Mouse (Mus musculus) monocyte, adult 5-6 weeks (primary cell): ENCODE measurements around the gene Txndc16. TPM values are rescaled to one million over a fixed set of nuclear protein-coding genes. Genes with fewer than 3 reads are reported as not detected.

Source experiments
- ATAC-seq: fragments of 153-309, 156-312 bp; replicated peaks from 2 replicates; pipeline ENCODE4 v1.8.0; 2017; ENCODE audit warnings: mild to moderate bottlenecking; ENCODE audit not compliant: low TSS enrichment, insufficient number of reproducible peaks, severe bottlenecking, poor library complexity, low FRiP score
- total RNA-seq: library from RNA; stranded (forward); fragments of 200-1000, 200-491, 200-594 nt; gene quantifications from 3 replicates; pipeline ENCODE4 v1.2.3, GENCODE M21; 2017

The Txndc16 gene
- 18.7 to 25.9 TPM (median 24.8 TPM) in 3 replicates for total RNA-seq

GRCm38 (mm10) chr14:45220090-45220956 lies at the start of gene Txndc16:
Gene Txndc16 (minus strand): TSS chr14:45220328.
- peak; percentile 33 for ATAC-seq

DNA sequence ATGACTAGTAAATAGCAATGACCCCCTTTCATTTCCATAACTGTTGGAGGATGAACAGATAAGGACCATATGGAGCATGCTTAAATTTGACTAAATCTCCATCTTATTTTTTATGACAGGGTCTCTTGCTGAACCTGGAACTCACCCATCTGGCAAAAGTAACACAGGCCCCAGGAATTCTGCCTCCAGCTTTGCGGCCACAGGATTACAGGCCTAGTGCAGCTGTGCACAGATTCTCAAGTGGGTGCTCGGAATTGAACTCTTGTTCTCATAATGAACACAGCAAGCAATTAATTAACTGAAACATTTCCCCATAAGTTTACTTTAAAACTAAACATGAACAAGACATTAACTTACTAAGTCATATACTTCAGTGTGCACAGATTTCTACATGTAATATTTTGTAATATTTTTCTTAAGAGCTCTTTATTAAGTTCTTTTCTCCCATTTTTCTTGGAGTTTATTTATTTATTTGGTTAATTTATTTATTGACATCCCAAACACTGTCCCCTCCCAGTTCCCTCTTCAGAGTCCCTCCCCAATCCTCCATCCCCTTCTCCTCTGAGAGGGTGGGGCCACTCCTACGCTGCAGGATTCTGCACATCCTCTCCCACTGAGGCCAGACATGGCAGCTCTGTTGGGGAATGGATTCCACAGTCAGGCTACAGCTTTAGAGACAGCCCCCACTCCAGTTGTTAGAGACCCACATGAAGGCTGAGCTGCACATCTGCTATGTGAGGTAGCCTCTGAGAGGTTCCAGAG lies 43.9 kb upstream of the Txndc16 start:
- ATAC-seq: no peak

GRCm38 (mm10) chr14:45251548-45252076 lies 31.5 kb upstream of the Txndc16 start:
- 0 out of 2 replicates have a peak, but pooled peaks have one; percentile 17 for ATAC-seq

GRCm38 (mm10) chr14:45241613-45242012 lies 21.5 kb upstream of the Txndc16 start:
- 0 out of 2 replicates have a peak, but pooled peaks have one; percentile 53 for ATAC-seq

GRCm38 (mm10) chr14:45239042-45239441 lies 18.9 kb upstream of the Txndc16 start:
- ATAC-seq: 0 out of 2 replicates have a peak, but pooled peaks have one; percentile 43

- ATAC-seq: no peak
Measured at GRCm38 (mm10) chr14:45220957-45221630, 966 bp upstream of the Txndc16 start.

GRCm38 (mm10) chr14:45219281-45220089 lies 643 bp downstream of the Txndc16 start, which contains the start of gene Gpr137c:
Gene Gpr137c (plus strand): TSS chr14:45219717.
- ATAC-seq: peak; percentile 97

GRCm38 (mm10) chr14:45217693-45218092 lies 2.4 kb downstream of the Txndc16 start:
- ATAC-seq: no peak

- no peak for ATAC-seq
Measured at GRCm38 (mm10) chr14:45216711-45217340, 3.3 kb downstream of the Txndc16 start.

DNA sequence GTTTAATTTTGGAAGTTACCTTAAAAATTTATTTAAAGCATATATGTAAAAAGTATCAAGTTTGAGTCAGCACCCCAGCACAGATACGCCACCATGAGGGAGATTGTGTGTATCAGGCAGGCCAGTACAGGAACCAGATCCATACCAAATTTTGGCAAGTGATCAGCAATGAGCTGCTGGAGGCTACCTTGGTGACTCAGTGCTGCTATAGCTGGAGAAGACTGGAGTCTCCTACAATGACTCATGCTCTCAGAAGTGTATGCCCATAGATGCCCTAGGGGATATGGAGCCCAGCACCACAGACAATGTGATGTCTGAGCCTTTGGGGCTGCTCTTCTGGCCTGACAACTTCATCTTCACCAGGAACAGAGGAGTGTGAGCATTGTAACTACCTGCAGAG lies 8.7 kb downstream of the Txndc16 start:
- ATAC-seq: no peak

DNA sequence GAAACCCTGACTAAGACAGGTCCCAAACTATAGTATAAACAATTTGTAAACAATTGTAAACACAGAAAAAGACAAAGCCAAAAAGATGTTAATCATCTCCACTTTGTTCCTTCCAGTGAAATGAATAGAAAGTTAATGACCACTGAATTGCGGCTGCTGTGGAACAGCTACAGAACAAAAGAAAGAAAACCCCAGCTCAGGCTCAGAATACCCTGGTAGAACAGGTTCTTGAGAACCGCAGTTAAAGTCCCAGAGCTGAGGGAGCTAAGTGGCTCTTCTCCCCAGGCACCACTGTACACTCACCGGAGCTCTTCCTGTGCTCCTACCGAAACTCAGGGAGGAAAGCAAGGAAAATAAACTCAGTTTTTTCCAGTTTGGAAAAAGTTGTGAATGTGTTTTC lies 9.4 kb downstream of the Txndc16 start:
- ATAC-seq: no peak

- ATAC-seq: no peak
Measured at GRCm38 (mm10) chr14:45200607-45201006, 19.5 kb downstream of the Txndc16 start.

DNA sequence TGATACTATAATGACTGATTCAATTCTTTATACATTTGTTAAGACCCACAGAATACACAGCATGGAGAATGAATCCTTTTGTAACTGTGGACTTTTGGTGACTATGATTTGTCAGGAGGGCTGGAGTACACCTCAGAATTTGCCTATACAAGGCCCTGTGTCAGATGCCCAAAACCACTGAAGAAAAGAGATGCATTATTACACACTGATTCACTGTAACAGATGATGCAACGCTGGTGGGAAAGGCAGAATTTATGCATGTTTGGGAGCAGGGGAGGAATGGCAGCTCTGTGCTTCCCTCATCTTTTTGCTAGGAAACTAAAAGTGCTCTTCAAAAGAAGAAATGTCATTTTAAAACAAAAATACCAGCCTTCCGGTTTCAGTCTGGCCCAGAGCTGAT lies 29.1 kb downstream of the Txndc16 start:
- no peak for ATAC-seq

GRCm38 (mm10) chr14:45181611-45182010 lies 38.5 kb downstream of the Txndc16 start:
- no peak for ATAC-seq

DNA sequence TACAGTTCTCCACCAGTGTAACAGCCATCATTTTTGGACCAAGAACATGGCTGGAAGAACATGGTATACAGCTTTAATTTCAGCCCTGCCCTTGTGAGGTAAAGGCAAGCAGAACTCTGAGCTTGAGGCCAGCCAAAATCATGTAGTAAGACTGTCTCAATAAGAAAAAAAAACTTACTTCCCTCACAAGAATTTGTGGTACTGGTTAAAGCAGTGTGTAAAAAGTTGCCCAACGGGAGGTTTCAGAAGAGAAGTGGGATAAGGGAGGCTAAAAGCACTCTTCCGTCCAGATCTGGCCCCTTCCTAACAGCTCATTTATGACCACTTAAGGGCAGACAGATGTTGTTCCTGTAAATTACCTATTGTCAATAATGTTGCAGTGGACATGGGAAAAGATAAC lies 40.5 kb downstream of the Txndc16 start:
- peak; percentile 74 for ATAC-seq

GRCm38 (mm10) chr14:45179186-45179585 lies 40.9 kb downstream of the Txndc16 start:
- no peak for ATAC-seq

GRCm38 (mm10) chr14:45175012-45175740 lies 45.0 kb downstream of the Txndc16 start:
- no peak for ATAC-seq
